Comparison of ENCODE assay signal across 8 mouse cellular contexts in genomic region chr3:69908074-69908473, GRCm38 (mm10). TPM values are rescaled to one million over a fixed set of nuclear protein-coding genes. Genes with fewer than 3 reads are reported as not detected.
DNase-seq lines count a peak whose midpoint lies in the region; ATAC-seq and TF ChIP-seq lines count a peak whose summit lies in the region.
"Had no signal": no experiment of that assay in that cellular context is flagged by ENCODE, and none has a peak within 500 bp of the region (broad histone marks: within the 10 kb centered on the region; RNA-seq: fewer than 3 reads in every experiment).

No protein-coding gene starts in this region.

- no peak overlapping the region for H3K4me2 ChIP-seq in neural tube, embryonic 12.5 days (replicated peaks)
- H3K4me2 ChIP-seq in hindbrain, embryonic 16.5 days (ENCODE audit: low read length) = no peak overlapping the region
- H3K4me2 ChIP-seq: lung, embryonic 15.5 days had no signal

- no peaks in the 10 kb centered on the region for H3K36me3 ChIP-seq in neural tube, embryonic 12.5 days
- H3K36me3 ChIP-seq in hindbrain, embryonic 16.5 days (ENCODE audit: control insufficient read depth, insufficient read depth, low read length) = no peaks in the 10 kb centered on the region
- no peaks in the 10 kb centered on the region for H3K36me3 ChIP-seq in thymus, adult 2 months (ENCODE audit: control insufficient read depth, insufficient read depth, low read length)
- H3K36me3 ChIP-seq: lung, embryonic 15.5 days had no signal

- no peak for TF ChIP-seq CTCF in thymus, adult 2 months (IDR thresholded peaks at IDR 0.05; ENCODE audit: borderline replicate concordance, control insufficient read depth, extremely low read depth, insufficient read depth, low read length, poor library complexity)

- H3K27me3 ChIP-seq in neural tube, embryonic 12.5 days (replicated peaks) = no peaks in the 10 kb centered on the region
- H3K27me3 ChIP-seq in hindbrain, embryonic 16.5 days (replicated peaks; ENCODE audit: control insufficient read depth, insufficient read depth, low read length) = no peaks in the 10 kb centered on the region
- H3K27me3 ChIP-seq in thymus, adult 2 months (ENCODE audit: control insufficient read depth, insufficient read depth, low read length) = no peaks in the 10 kb centered on the region
- H3K27me3 ChIP-seq: lung, embryonic 15.5 days had no signal

- no peaks in the 10 kb centered on the region for H3K9me3 ChIP-seq in neural tube, embryonic 12.5 days
- H3K9me3 ChIP-seq in hindbrain, embryonic 16.5 days (ENCODE audit: control insufficient read depth, low read length) = no peaks in the 10 kb centered on the region
- H3K9me3 ChIP-seq: lung, embryonic 15.5 days had no signal

- no peaks in the 10 kb centered on the region for H3K4me1 ChIP-seq in neural tube, embryonic 12.5 days
- H3K4me1 ChIP-seq in hindbrain, embryonic 16.5 days (ENCODE audit: control insufficient read depth, insufficient read depth, low read depth, low read length) = no peaks in the 10 kb centered on the region
- no peaks in the 10 kb centered on the region for H3K4me1 ChIP-seq in thymus, adult 2 months (replicated peaks; ENCODE audit: control insufficient read depth, insufficient read depth, low read length)
- H3K4me1 ChIP-seq: lung, embryonic 15.5 days had no signal

- H3K27ac ChIP-seq in neural tube, embryonic 12.5 days = no peak overlapping the region
- H3K27ac ChIP-seq in hindbrain, embryonic 16.5 days (ENCODE audit: low read depth, low read length) = no peak overlapping the region
- H3K27ac ChIP-seq in thymus, adult 2 months (ENCODE audit: control insufficient read depth, insufficient read depth, low read length) = no peak overlapping the region
- H3K27ac ChIP-seq: lung, embryonic 15.5 days had no signal

- no peak for TF ChIP-seq POLR2A in thymus, adult 2 months (IDR thresholded peaks at IDR 0.05; ENCODE audit: control insufficient read depth, extremely low read depth, insufficient read depth, low read length, poor library complexity)

- no peak for DNase-seq in neural tube, embryonic 10.5 days (ENCODE audit: extremely low spot score, low spot score)
- DNase-seq in c-Kit-negative CD71-positive TER-119-positive erythroid progenitor cells, embryonic 14.5 days (ENCODE audit: low read depth, low spot score) = peak; percentile 3
- no peak for DNase-seq in right cerebral cortex, postnatal 4 days
- DNase-seq in thymus, adult 2 months = no peak
- no peak for DNase-seq in gastrocnemius, postnatal 10 days

- no peak overlapping the region for H3K4me3 ChIP-seq in neural tube, embryonic 12.5 days
- no peak overlapping the region for H3K4me3 ChIP-seq in hindbrain, embryonic 16.5 days (ENCODE audit: low read length)
- H3K4me3 ChIP-seq in thymus, adult 2 months (ENCODE audit: control insufficient read depth, insufficient read depth, low read length) = no peak overlapping the region
- H3K4me3 ChIP-seq: lung, embryonic 15.5 days had no signal

- peak; percentile 33; the same call in 1 of the 2 replicates for ATAC-seq in neural tube, embryonic 12.5 days (ENCODE audit: low FRiP score, low read depth)
- ATAC-seq in hindbrain, embryonic 16.5 days = peak; percentile 67

- WGBS in neural tube, embryonic 12.5 days = 43% methylated on average over 4 of the region's 4 CpGs
- 70% methylated on average over 4 of the region's 4 CpGs for WGBS in hindbrain, embryonic 16.5 days
- 53% methylated on average over 4 of the region's 4 CpGs for WGBS in thymus, adult 2 months

- no peak overlapping the region for H3K9ac ChIP-seq in neural tube, embryonic 12.5 days
- no peak overlapping the region for H3K9ac ChIP-seq in hindbrain, embryonic 16.5 days (ENCODE audit: low read depth, low read length)
- H3K9ac ChIP-seq: lung, embryonic 15.5 days had no signal

RNA-seq across cellular contexts. Expression of gene Sptssb, which starts 48.3 kb away (rescaled TPM):
- 0.54 and 0.58 TPM in 2 replicates for polyA plus RNA-seq in neural tube, embryonic 12.5 days (2016; fragmentation: Nextera tagmentation; extraction: Ambion mirVana)
- polyA plus RNA-seq in hindbrain, embryonic 16.5 days (2015; fragmentation: Nextera tagmentation; extraction: Ambion mirVana) = 1.6 and 2.1 TPM in 2 replicates
- 2.3 and 5.5 TPM in 2 replicates for polyA plus RNA-seq in thymus, adult 2 months (2012; rRNA removed)
- not detected for total RNA-seq in gastrocnemius, postnatal 10 days (2021)
